Mouse (Mus musculus): ENCODE measurements at regions not wholly inside any gene's neighbourhood (a gene's known extent, or its start where the extent isn't known, plus 50 kb on each side); places are given as distances from the start of the nearest gene placed in this dataset.

DNA sequence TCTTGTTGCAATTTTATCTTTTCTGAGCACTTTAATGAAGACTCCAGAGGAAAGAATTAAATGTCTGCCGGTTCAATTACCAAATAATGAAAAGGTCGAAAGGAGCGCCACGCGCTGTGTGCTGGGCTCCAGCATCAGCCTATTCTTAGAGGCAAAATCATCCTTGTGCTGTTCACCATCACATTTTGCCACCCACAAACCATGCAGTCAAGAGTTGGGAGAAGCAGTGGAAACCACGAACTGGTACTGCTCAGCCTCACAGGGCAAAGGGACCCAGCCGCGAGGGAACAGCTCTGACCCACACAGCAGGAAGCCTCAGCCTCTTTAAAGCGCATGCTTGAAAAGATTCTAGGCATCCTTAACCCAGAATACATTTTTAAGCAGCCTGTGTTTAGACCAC, 134.0 kb upstream of the Pum3 start:
- in situ Hi-C loops (cut with MboI; ENCODE audit: low sequenced_read_pairs in 2 of 2, unreplicated experiment in 2 of 2), result no loop called here

DNA sequence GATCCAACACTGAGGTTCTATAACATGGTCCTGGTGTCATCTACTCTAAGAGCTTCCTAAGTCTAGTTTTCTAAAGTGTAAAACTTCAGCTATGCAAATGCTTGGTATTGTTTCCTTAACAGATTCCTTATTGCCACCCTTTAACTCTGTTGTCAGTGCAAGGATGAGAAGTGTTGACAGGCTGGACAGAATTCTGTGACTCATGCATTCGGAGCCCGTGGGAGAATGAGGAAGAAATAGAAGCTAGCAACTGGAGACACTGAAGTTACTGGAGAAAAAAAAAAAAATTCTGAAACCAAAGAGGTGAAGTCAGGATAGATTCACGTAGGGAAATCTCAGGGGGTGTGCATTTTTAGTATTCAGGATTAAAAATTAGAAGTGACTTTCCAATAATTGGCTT, 128.6 kb upstream of the Pum3 start:
- no peak for TF ChIP-seq ZC3H11A (IDR thresholded peaks at IDR 0.05; ENCODE audit: borderline replicate concordance, low read depth, low read length)
- no peak for TF ChIP-seq ZNF384 (IDR thresholded peaks at IDR 0.05; ENCODE audit: low read depth, low read length)
- TF ChIP-seq MAFK (IDR thresholded peaks at IDR 0.05; ENCODE audit: insufficient read depth, low read depth, low read length), result no peak
- TF ChIP-seq CHD2 (IDR thresholded peaks at IDR 0.05; ENCODE audit: low read depth, low read length), result no peak
- TF ChIP-seq HCFC1 (IDR thresholded peaks at IDR 0.05; ENCODE audit: borderline replicate concordance, insufficient read depth, low read length), result no peak
- no peak overlapping the region for H3K4me3 ChIP-seq (ENCODE audit: insufficient read depth in 1 of 2, low read depth in 1 of 2, low read length in 2 of 2, poor library complexity in 1 of 2, severe bottlenecking in 1 of 2)
- peaks cover 0 to 2% of the 10 kb centered on the region in 2 experiments; a peak in 1 of 4 replicates for H3K4me1 ChIP-seq (ENCODE audit: control insufficient read depth in 2 of 2, insufficient read depth in 2 of 2, low read length in 2 of 2, poor library complexity in 1 of 2)
- in situ Hi-C loops (cut with MboI; ENCODE audit: low sequenced_read_pairs in 2 of 2, unreplicated experiment in 2 of 2), result no loop called here
- no peaks in the 10 kb centered on the region for H3K9me3 ChIP-seq (ENCODE audit: control insufficient read depth, insufficient read depth, low read depth, low read length)
- H3K36me3 ChIP-seq (ENCODE audit: control insufficient read depth, insufficient read depth, low read length, poor library complexity, severe bottlenecking), result no peaks in the 10 kb centered on the region
- DNase-seq (ENCODE audit: low read depth, low spot score), result no peak
- H3K27ac ChIP-seq (ENCODE audit: insufficient read depth, low read depth, low read length, poor library complexity, severe bottlenecking), result no peak overlapping the region
- H3K9ac ChIP-seq (ENCODE audit: insufficient read depth, low read depth, low read length, poor library complexity, severe bottlenecking), result no peak overlapping the region

More for the DNA sequence above, 134.0 kb upstream of the Pum3 start:
- no peak for TF ChIP-seq ZC3H11A (IDR thresholded peaks at IDR 0.05; ENCODE audit: borderline replicate concordance, low read depth, low read length)
- TF ChIP-seq MAFK (IDR thresholded peaks at IDR 0.05; ENCODE audit: insufficient read depth, low read depth, low read length), result no peak
- TF ChIP-seq CHD2 (IDR thresholded peaks at IDR 0.05; ENCODE audit: low read depth, low read length), result no peak
- no peak for TF ChIP-seq ZNF384 (IDR thresholded peaks at IDR 0.05; ENCODE audit: low read depth, low read length)
- TF ChIP-seq HCFC1 (IDR thresholded peaks at IDR 0.05; ENCODE audit: borderline replicate concordance, insufficient read depth, low read length), result no peak
- Histone ChIP-seq H3K4me3 (ENCODE audit: insufficient read depth in 1 of 2, low read depth in 1 of 2, low read length in 2 of 2, poor library complexity in 1 of 2, severe bottlenecking in 1 of 2) (no peak overlapping the region), H3K4me1 (ENCODE audit: control insufficient read depth in 2 of 2, insufficient read depth in 2 of 2, low read length in 2 of 2, poor library complexity in 1 of 2) (no peaks in the 10 kb centered on the region), H3K36me3 (ENCODE audit: control insufficient read depth, insufficient read depth, low read length, poor library complexity, severe bottlenecking) (no peaks in the 10 kb centered on the region), H3K27ac (ENCODE audit: insufficient read depth, low read depth, low read length, poor library complexity, severe bottlenecking) (no peak overlapping the region), H3K9me3 (ENCODE audit: control insufficient read depth, insufficient read depth, low read depth, low read length) (no peaks in the 10 kb centered on the region), H3K9ac (ENCODE audit: insufficient read depth, low read depth, low read length, poor library complexity, severe bottlenecking) (no peak overlapping the region)
- DNase-seq (ENCODE audit: low read depth, low spot score), result no peak

DNA sequence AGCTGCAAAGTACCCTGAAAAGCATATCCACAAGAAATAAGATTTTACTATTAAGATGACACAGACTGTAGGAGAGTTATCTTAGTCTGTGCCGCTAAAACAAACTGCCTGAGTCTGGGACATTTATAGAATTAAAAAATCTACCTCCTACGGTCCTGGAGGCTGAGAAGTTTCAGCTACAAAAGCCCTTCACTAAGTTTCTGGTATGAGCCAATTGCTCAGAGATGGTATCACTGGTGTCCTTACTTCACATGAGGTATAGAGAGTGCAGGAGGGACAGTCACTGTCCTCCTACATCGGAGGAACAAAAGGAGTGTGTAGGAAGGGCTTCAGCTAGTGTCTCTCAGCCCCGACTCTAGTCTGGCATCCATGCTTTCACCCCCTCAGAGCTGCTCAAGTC, 127.1 kb upstream of the Pum3 start:
- Histone ChIP-seq H3K9ac (ENCODE audit: insufficient read depth, low read depth, low read length, poor library complexity, severe bottlenecking) (no peak overlapping the region), H3K9me3 (ENCODE audit: control insufficient read depth, insufficient read depth, low read depth, low read length) (no peaks in the 10 kb centered on the region), H3K4me3 (ENCODE audit: insufficient read depth in 1 of 2, low read depth in 1 of 2, low read length in 2 of 2, poor library complexity in 1 of 2, severe bottlenecking in 1 of 2) (no peak overlapping the region), H3K4me1 (ENCODE audit: control insufficient read depth in 2 of 2, insufficient read depth in 2 of 2, low read length in 2 of 2, poor library complexity in 1 of 2) (peaks cover 0 to 2% of the 10 kb centered on the region in 2 experiments; a peak in 1 of 4 replicates), H3K27ac (ENCODE audit: insufficient read depth, low read depth, low read length, poor library complexity, severe bottlenecking) (no peak overlapping the region), H3K36me3 (ENCODE audit: control insufficient read depth, insufficient read depth, low read length, poor library complexity, severe bottlenecking) (no peaks in the 10 kb centered on the region)
- TF ChIP-seq CHD2 (IDR thresholded peaks at IDR 0.05; ENCODE audit: low read depth, low read length), result no peak
- in situ Hi-C loops (cut with MboI; ENCODE audit: low sequenced_read_pairs in 2 of 2, unreplicated experiment in 2 of 2), result no loop called here
- no peak for DNase-seq (ENCODE audit: low read depth, low spot score)

DNA sequence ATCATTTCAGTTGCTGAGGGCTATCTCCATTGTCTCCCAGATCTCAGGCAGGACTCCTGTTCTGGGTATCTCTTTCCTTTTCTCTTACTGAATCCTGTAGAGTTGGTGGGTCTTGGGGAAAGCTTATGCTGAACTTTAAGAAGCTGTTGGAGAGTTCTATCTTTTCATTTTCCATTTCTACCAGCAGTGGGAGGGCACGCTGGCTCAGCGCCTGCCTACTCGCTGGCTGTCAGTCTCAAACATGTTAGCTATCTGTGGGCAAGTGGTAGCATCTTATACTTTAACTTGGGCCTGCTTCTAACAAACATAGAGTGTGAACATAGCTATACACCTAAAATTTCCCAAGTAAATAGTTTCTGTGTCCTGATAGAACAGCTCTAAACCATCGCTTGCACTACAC, 125.2 kb upstream of the Pum3 start:
- Histone ChIP-seq H3K36me3 (ENCODE audit: control insufficient read depth, insufficient read depth, low read length, poor library complexity, severe bottlenecking) (no peaks in the 10 kb centered on the region), H3K4me1 (ENCODE audit: control insufficient read depth in 2 of 2, insufficient read depth in 2 of 2, low read length in 2 of 2, poor library complexity in 1 of 2) (peaks cover 0 to 2% of the 10 kb centered on the region in 2 experiments; a peak in 1 of 4 replicates), H3K9ac (ENCODE audit: insufficient read depth, low read depth, low read length, poor library complexity, severe bottlenecking) (no peak overlapping the region), H3K9me3 (ENCODE audit: control insufficient read depth, insufficient read depth, low read depth, low read length) (no peaks in the 10 kb centered on the region), H3K27ac (ENCODE audit: insufficient read depth, low read depth, low read length, poor library complexity, severe bottlenecking) (no peak overlapping the region), H3K4me3 (ENCODE audit: insufficient read depth in 1 of 2, low read depth in 1 of 2, low read length in 2 of 2, poor library complexity in 1 of 2, severe bottlenecking in 1 of 2) (no peak overlapping the region)
- DNase-seq (ENCODE audit: low read depth, low spot score), result no peak
- no peak for TF ChIP-seq ZNF384 (IDR thresholded peaks at IDR 0.05; ENCODE audit: low read depth, low read length)
- TF ChIP-seq CHD2 (IDR thresholded peaks at IDR 0.05; ENCODE audit: low read depth, low read length), result no peak
- in situ Hi-C loops (cut with MboI; ENCODE audit: low sequenced_read_pairs in 2 of 2, unreplicated experiment in 2 of 2), result no loop called here

DNA sequence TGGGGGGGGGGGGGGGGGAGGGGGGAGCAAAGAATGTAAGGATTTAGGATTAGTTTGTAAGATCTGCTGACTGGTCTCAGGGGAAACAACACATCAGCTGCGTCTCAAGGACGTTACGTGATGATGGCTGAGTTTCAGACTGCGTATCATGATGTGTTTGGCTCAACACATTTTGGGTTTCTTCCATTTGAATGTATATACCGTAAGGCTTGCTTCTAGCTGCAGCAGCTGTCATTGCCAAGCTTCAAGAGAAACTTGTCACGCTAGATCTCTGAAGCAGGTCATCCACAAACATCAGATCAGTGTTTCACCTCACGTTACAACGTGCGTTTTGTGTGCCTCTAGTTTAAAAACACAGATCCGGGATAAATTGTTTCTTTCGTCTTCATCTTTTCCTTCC, 123.6 kb upstream of the Pum3 start:
- H3K9me3 ChIP-seq (ENCODE audit: control insufficient read depth, insufficient read depth, low read depth, low read length), result no peaks in the 10 kb centered on the region
- no peaks in the 10 kb centered on the region for H3K36me3 ChIP-seq (ENCODE audit: control insufficient read depth, insufficient read depth, low read length, poor library complexity, severe bottlenecking)
- no peak overlapping the region for H3K27ac ChIP-seq (ENCODE audit: insufficient read depth, low read depth, low read length, poor library complexity, severe bottlenecking)
- no peak overlapping the region for H3K4me3 ChIP-seq (ENCODE audit: insufficient read depth in 1 of 2, low read depth in 1 of 2, low read length in 2 of 2, poor library complexity in 1 of 2, severe bottlenecking in 1 of 2)
- peaks cover 0 to 2% of the 10 kb centered on the region in 2 experiments; a peak in 1 of 4 replicates for H3K4me1 ChIP-seq (ENCODE audit: control insufficient read depth in 2 of 2, insufficient read depth in 2 of 2, low read length in 2 of 2, poor library complexity in 1 of 2)
- TF ChIP-seq ZNF384 (IDR thresholded peaks at IDR 0.05; ENCODE audit: low read depth, low read length) (no peak), CHD2 (IDR thresholded peaks at IDR 0.05; ENCODE audit: low read depth, low read length) (no peak), ZC3H11A (IDR thresholded peaks at IDR 0.05; ENCODE audit: borderline replicate concordance, low read depth, low read length) (no peak), MAFK (IDR thresholded peaks at IDR 0.05; ENCODE audit: insufficient read depth, low read depth, low read length) (no peak), HCFC1 (IDR thresholded peaks at IDR 0.05; ENCODE audit: borderline replicate concordance, insufficient read depth, low read length) (no peak)
- no peak overlapping the region for H3K9ac ChIP-seq (ENCODE audit: insufficient read depth, low read depth, low read length, poor library complexity, severe bottlenecking)
- no peak for DNase-seq (ENCODE audit: low read depth, low spot score)
- in situ Hi-C loops (cut with MboI; ENCODE audit: low sequenced_read_pairs in 2 of 2, unreplicated experiment in 2 of 2), result no loop called here
